Mouse (Mus musculus): ENCODE data around the gene Tex21.

GRCm38 (mm10) chr12:76179051-76179450 lies 67.5 kb downstream of the Tex21 start:
- TF ChIP-seq CTCF (IDR thresholded peaks at IDR 0.05; ENCODE audit: low read depth) (no peak), EP300 (IDR thresholded peaks at IDR 0.05; ENCODE audit: low read depth) (no peak)

Measured in heart, postnatal 0 days (tissue).